ENCODE assay signal across 26 mouse cellular contexts in the genomic region with DNA sequence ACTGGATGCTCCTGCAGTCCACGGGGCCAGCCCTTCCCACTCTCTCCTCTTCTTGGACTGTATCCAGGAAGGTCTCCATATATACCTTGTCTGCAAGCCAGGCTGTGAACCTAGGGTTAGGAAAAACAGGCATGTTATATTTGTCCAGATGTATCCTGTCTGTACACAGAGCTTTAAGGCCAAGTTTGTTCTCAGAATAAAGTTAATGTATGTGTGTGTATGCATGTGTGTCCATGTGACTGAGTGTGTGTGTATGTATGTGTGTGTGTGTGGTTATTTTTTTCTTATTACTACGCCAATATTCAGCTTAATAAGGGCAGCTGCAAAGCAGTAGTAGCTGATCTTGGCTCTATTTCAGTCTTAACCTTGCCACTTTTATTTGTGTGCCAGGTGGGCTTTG.
DNase-seq lines count a peak whose midpoint lies in the region; ATAC-seq and TF ChIP-seq lines count a peak whose summit lies in the region.
"Had no signal": no experiment of that assay in that cellular context is flagged by ENCODE, and none has a peak within 500 bp of the region (broad histone marks: within the 10 kb centered on the region; RNA-seq: fewer than 3 reads in every experiment).

No protein-coding gene starts in this region.

- TF ChIP-seq EP300 in stomach, postnatal 0 days (optimal IDR thresholded peaks at IDR 0.05) = no peak

- no peak for TF ChIP-seq CTCF in intestine, postnatal 0 days (IDR thresholded peaks at IDR 0.05; ENCODE audit: low read depth)
- TF ChIP-seq CTCF in lung, embryonic 14.5 days (IDR thresholded peaks at IDR 0.05; ENCODE audit: low read depth) = no peak
- no peak for TF ChIP-seq CTCF in stomach, postnatal 0 days (IDR thresholded peaks at IDR 0.05; ENCODE audit: low read depth)

- no peak overlapping the region for H3K9ac ChIP-seq in intestine, embryonic 14.5 days (ENCODE audit: low read length)
- H3K9ac ChIP-seq in intestine, postnatal 0 days (ENCODE audit: low read depth, low read length) = no peak overlapping the region
- no peak overlapping the region for H3K9ac ChIP-seq in lung, embryonic 14.5 days
- no peak overlapping the region for H3K9ac ChIP-seq in stomach, embryonic 14.5 days (replicated peaks; ENCODE audit: low read depth, low read length)
- no peak overlapping the region for H3K9ac ChIP-seq in stomach, postnatal 0 days (ENCODE audit: low read length)
- H3K9ac ChIP-seq in stomach, embryonic 16.5 days (ENCODE audit: low read length) = no peak overlapping the region
- H3K9ac ChIP-seq: embryonic facial prominence, embryonic 13.5 days; forebrain, embryonic 12.5 days; forebrain, embryonic 15.5 days; heart, embryonic 13.5 days; hindbrain, embryonic 12.5 days; hindbrain, embryonic 15.5 days had no signal

- H3K36me3 ChIP-seq in intestine, embryonic 14.5 days (ENCODE audit: control insufficient read depth, insufficient read depth, low read length) = no peaks in the 10 kb centered on the region
- H3K36me3 ChIP-seq in intestine, postnatal 0 days (ENCODE audit: control insufficient read depth, insufficient read depth) = no peaks in the 10 kb centered on the region
- H3K36me3 ChIP-seq in lung, embryonic 14.5 days (ENCODE audit: insufficient read depth) = no peaks in the 10 kb centered on the region
- H3K36me3 ChIP-seq in stomach, embryonic 14.5 days (ENCODE audit: control insufficient read depth, insufficient read depth, low read length) = no peaks in the 10 kb centered on the region
- H3K36me3 ChIP-seq in stomach, postnatal 0 days (ENCODE audit: control insufficient read depth, insufficient read depth, low read length) = no peaks in the 10 kb centered on the region
- H3K36me3 ChIP-seq in stomach, embryonic 16.5 days (ENCODE audit: control insufficient read depth, insufficient read depth, low read length) = no peaks in the 10 kb centered on the region
- H3K36me3 ChIP-seq: embryonic facial prominence, embryonic 10.5 days; embryonic facial prominence, embryonic 13.5 days; forebrain, embryonic 12.5 days; forebrain, embryonic 15.5 days; heart, embryonic 13.5 days; hindbrain, embryonic 12.5 days; hindbrain, embryonic 15.5 days had no signal

- 0 out of 2 replicates have a peak, but pooled peaks cover 3% of the 10 kb centered on the region for H3K4me1 ChIP-seq in intestine, embryonic 14.5 days (replicated peaks; ENCODE audit: control insufficient read depth, insufficient read depth, low read length)
- H3K4me1 ChIP-seq in intestine, postnatal 0 days (replicated peaks; ENCODE audit: control insufficient read depth, insufficient read depth, low read length) = no peaks in the 10 kb centered on the region
- H3K4me1 ChIP-seq in lung, embryonic 14.5 days (ENCODE audit: insufficient read depth) = peaks cover 3% of the 10 kb centered on the region; the same call in 1 of the 2 replicates
- 0 out of 2 replicates have a peak, but pooled peaks cover 3% of the 10 kb centered on the region for H3K4me1 ChIP-seq in stomach, embryonic 14.5 days (ENCODE audit: control insufficient read depth, insufficient read depth, low read length)
- H3K4me1 ChIP-seq in stomach, postnatal 0 days (replicated peaks; ENCODE audit: control insufficient read depth, insufficient read depth) = no peaks in the 10 kb centered on the region
- peaks cover 6% of the 10 kb centered on the region; the same call in 1 of the 2 replicates for H3K4me1 ChIP-seq in stomach, embryonic 16.5 days (ENCODE audit: control insufficient read depth, insufficient read depth, low read length)
- H3K4me1 ChIP-seq: embryonic facial prominence, embryonic 10.5 days; forebrain, embryonic 12.5 days; forebrain, embryonic 15.5 days; heart, embryonic 13.5 days; hindbrain, embryonic 12.5 days; hindbrain, embryonic 15.5 days had no signal

- 46% methylated on average over 2 of the region's 2 CpGs for WGBS in intestine, embryonic 14.5 days
- 54% methylated on average over 2 of the region's 2 CpGs for WGBS in intestine, postnatal 0 days
- 38% methylated on average over 2 of the region's 2 CpGs for WGBS in lung, embryonic 14.5 days
- whole genome bisulfite sequencing in stomach, embryonic 14.5 days = 42% methylated on average over 2 of the region's 2 CpGs
- WGBS in stomach, postnatal 0 days = 39% methylated on average over 2 of the region's 2 CpGs
- 47% methylated on average over 2 of the region's 2 CpGs for WGBS in stomach, embryonic 16.5 days

- H3K4me2 ChIP-seq in intestine, embryonic 14.5 days (ENCODE audit: low read length) = no peak overlapping the region
- H3K4me2 ChIP-seq in intestine, postnatal 0 days (replicated peaks; ENCODE audit: low read depth) = no peak overlapping the region
- H3K4me2 ChIP-seq in lung, embryonic 14.5 days = no peak overlapping the region
- H3K4me2 ChIP-seq in stomach, embryonic 14.5 days (replicated peaks; ENCODE audit: low read depth, low read length) = no peak overlapping the region
- H3K4me2 ChIP-seq in stomach, postnatal 0 days (replicated peaks; ENCODE audit: low read depth) = no peak overlapping the region
- no peak overlapping the region for H3K4me2 ChIP-seq in stomach, embryonic 16.5 days (ENCODE audit: low read depth, low read length)
- H3K4me2 ChIP-seq: embryonic facial prominence, embryonic 13.5 days; forebrain, embryonic 12.5 days; forebrain, embryonic 15.5 days; heart, embryonic 13.5 days; hindbrain, embryonic 12.5 days; hindbrain, embryonic 15.5 days had no signal

- H3K27me3 ChIP-seq in intestine, embryonic 14.5 days (replicated peaks; ENCODE audit: control insufficient read depth, insufficient read depth, low read length) = no peaks in the 10 kb centered on the region
- no peaks in the 10 kb centered on the region for H3K27me3 ChIP-seq in intestine, postnatal 0 days (replicated peaks; ENCODE audit: control insufficient read depth, insufficient read depth, low read length)
- no peaks in the 10 kb centered on the region for H3K27me3 ChIP-seq in lung, embryonic 14.5 days (ENCODE audit: insufficient read depth, low read length)
- no peaks in the 10 kb centered on the region for H3K27me3 ChIP-seq in stomach, embryonic 14.5 days (ENCODE audit: control insufficient read depth, insufficient read depth, low read length)
- no peaks in the 10 kb centered on the region for H3K27me3 ChIP-seq in stomach, postnatal 0 days (ENCODE audit: control insufficient read depth, insufficient read depth, low read length)
- H3K27me3 ChIP-seq in stomach, embryonic 16.5 days (ENCODE audit: control insufficient read depth, insufficient read depth, low read length) = no peaks in the 10 kb centered on the region
- H3K27me3 ChIP-seq: embryonic facial prominence, embryonic 13.5 days; forebrain, embryonic 12.5 days; forebrain, embryonic 15.5 days; heart, embryonic 13.5 days; hindbrain, embryonic 12.5 days; hindbrain, embryonic 15.5 days had no signal

- DNase-seq in intestine, embryonic 14.5 days (ENCODE audit: low spot score) = no peak
- peak; percentile 61 for DNase-seq in lung, embryonic 14.5 days
- no peak for DNase-seq in lung, postnatal 10 days
- no peak for DNase-seq in stomach, postnatal 0 days (ENCODE audit: low spot score)
- no peak for DNase-seq in frontal cortex, postnatal 36 days (ENCODE audit: low spot score in 2 of 2)
- DNase-seq: adrenal gland, adult 8-10 months; adrenal gland, postnatal 25 days; cerebellum, adult 11-12 months; cerebellum, adult 8-10 months; cerebellum, postnatal 10 days; cerebellum, postnatal 36 days; embryo, embryonic 11 days; gastrocnemius, postnatal 10 days; gastrocnemius, postnatal 36 days had no signal

- H3K9me3 ChIP-seq in intestine, embryonic 14.5 days (ENCODE audit: control insufficient read depth, low read length) = no peaks in the 10 kb centered on the region
- H3K9me3 ChIP-seq in intestine, postnatal 0 days (ENCODE audit: control insufficient read depth) = no peaks in the 10 kb centered on the region
- no peaks in the 10 kb centered on the region for H3K9me3 ChIP-seq in lung, embryonic 14.5 days (ENCODE audit: low read depth, low read length)
- no peaks in the 10 kb centered on the region for H3K9me3 ChIP-seq in stomach, embryonic 14.5 days (ENCODE audit: control insufficient read depth, low read depth, low read length)
- H3K9me3 ChIP-seq in stomach, postnatal 0 days (ENCODE audit: control insufficient read depth, low read length) = no peaks in the 10 kb centered on the region
- H3K9me3 ChIP-seq in stomach, embryonic 16.5 days (replicated peaks; ENCODE audit: control insufficient read depth, low read length) = no peaks in the 10 kb centered on the region
- H3K9me3 ChIP-seq: embryonic facial prominence, embryonic 10.5 days; embryonic facial prominence, embryonic 13.5 days; forebrain, embryonic 12.5 days; forebrain, embryonic 15.5 days; heart, embryonic 13.5 days; hindbrain, embryonic 12.5 days; hindbrain, embryonic 15.5 days had no signal

- ATAC-seq in intestine, embryonic 14.5 days (replicated peaks; ENCODE audit: low FRiP score, low TSS enrichment, low read depth) = no peak
- ATAC-seq in intestine, postnatal 0 days = no peak
- peak; percentile 74 for ATAC-seq in lung, embryonic 14.5 days (ENCODE audit: insufficient read depth)
- peak; percentile 23; the same call in 1 of the 2 replicates for ATAC-seq in stomach, embryonic 14.5 days (ENCODE audit: insufficient number of reproducible peaks, insufficient read depth, low FRiP score, low read depth)
- ATAC-seq in stomach, postnatal 0 days (ENCODE audit: low FRiP score, low TSS enrichment) = no peak
- peak; percentile 40; the same call in 1 of the 2 replicates for ATAC-seq in stomach, embryonic 16.5 days (ENCODE audit: insufficient read depth, low FRiP score)
- ATAC-seq: CD4-positive, CD25-positive, alpha-beta regulatory T cell, adult 4 months; forebrain, embryonic 15.5 days had no signal

- peak overlapping the region; percentile 14; the same call in 1 of the 2 replicates for H3K27ac ChIP-seq in intestine, embryonic 14.5 days (ENCODE audit: low read depth)
- no peak overlapping the region for H3K27ac ChIP-seq in intestine, postnatal 0 days (ENCODE audit: low read depth, low read length)
- H3K27ac ChIP-seq in lung, embryonic 14.5 days (ENCODE audit: low read depth) = no peak overlapping the region
- no peak overlapping the region for H3K27ac ChIP-seq in stomach, embryonic 14.5 days (ENCODE audit: low read length)
- no peak overlapping the region for H3K27ac ChIP-seq in stomach, postnatal 0 days (replicated peaks)
- no peak overlapping the region for H3K27ac ChIP-seq in stomach, embryonic 16.5 days (ENCODE audit: low read length)
- H3K27ac ChIP-seq: embryonic facial prominence, embryonic 10.5 days; embryonic facial prominence, embryonic 13.5 days; forebrain, embryonic 12.5 days; forebrain, embryonic 15.5 days; heart, embryonic 13.5 days; hindbrain, embryonic 12.5 days; hindbrain, embryonic 15.5 days had no signal

- no peak overlapping the region for H3K4me3 ChIP-seq in intestine, embryonic 14.5 days (ENCODE audit: low read depth, low read length)
- H3K4me3 ChIP-seq in intestine, postnatal 0 days (ENCODE audit: low read depth, low read length) = no peak overlapping the region
- no peak overlapping the region for H3K4me3 ChIP-seq in lung, embryonic 14.5 days (ENCODE audit: low read depth, low read length)
- no peak overlapping the region for H3K4me3 ChIP-seq in stomach, embryonic 14.5 days (ENCODE audit: low read depth, low read length)
- no peak overlapping the region for H3K4me3 ChIP-seq in stomach, postnatal 0 days (ENCODE audit: low read depth, low read length)
- no peak overlapping the region for H3K4me3 ChIP-seq in stomach, embryonic 16.5 days (replicated peaks; ENCODE audit: low read length)
- H3K4me3 ChIP-seq: embryonic facial prominence, embryonic 10.5 days; embryonic facial prominence, embryonic 13.5 days; erythroblast, embryonic 14.5 days; forebrain, embryonic 12.5 days; forebrain, embryonic 15.5 days; heart, embryonic 13.5 days; hindbrain, embryonic 12.5 days; hindbrain, embryonic 15.5 days had no signal

Comparison
In these comparisons a context has a peak if more than half of its experiments do, and no peak if none do; other contexts are left out.
1. ATAC-seq: peak in lung, embryonic 14.5 days (single experiment), stomach, embryonic 14.5 days (single experiment) and stomach, embryonic 16.5 days (single experiment); none in intestine, embryonic 14.5 days (single experiment), intestine, postnatal 0 days (single experiment) and stomach, postnatal 0 days (single experiment).